Mouse (Mus musculus): ENCODE results near the gene Tab1. TPM values are rescaled to one million over a fixed set of nuclear protein-coding genes. Genes with fewer than 3 reads are reported as not detected.

Tab1 gene
- total and polyA plus RNA-seq, 2 experiments from 2014 or later, result 29.1 to 37.3 TPM

DNA sequence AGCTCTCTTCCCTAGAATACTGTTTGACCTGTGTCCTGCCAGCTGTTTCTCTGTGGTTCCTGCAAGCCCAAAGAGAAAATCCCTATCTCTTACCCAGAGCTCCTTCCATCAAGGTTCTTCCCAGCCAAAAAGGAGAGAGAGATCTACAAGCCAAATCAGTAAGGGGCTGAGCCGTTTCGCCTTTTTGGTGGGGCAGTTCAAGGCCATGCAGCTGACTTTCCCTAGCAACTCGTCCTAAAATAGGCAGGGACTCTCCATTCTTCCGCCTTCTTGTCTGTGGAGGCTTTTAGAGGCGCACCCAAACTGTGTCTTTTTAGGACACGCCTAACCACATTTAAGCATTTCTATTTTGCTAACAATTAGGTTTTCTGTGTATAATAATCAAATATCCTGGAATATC lies 10.8 kb downstream of the Tab1 start:
- no peak for ATAC-seq (ENCODE audit: insufficient read depth, low read depth)
- H3K36me3 ChIP-seq (replicated peaks; ENCODE audit: control insufficient read depth, insufficient read depth, low read length), result peaks cover 39% of the 10 kb centered on the region
- no peak overlapping the region for H3K27ac ChIP-seq (ENCODE audit: low read depth)
- H3K4me1 ChIP-seq (ENCODE audit: control insufficient read depth, insufficient read depth), result peaks cover 26% of the 10 kb centered on the region
- no peaks in the 10 kb centered on the region for H3K9me3 ChIP-seq (replicated peaks; ENCODE audit: control insufficient read depth, low read length)
- 81% methylated on average over 6 of the region's 6 CpGs for WGBS
- H3K9ac ChIP-seq (replicated peaks; ENCODE audit: low read depth, low read length), result no peak overlapping the region
- no peak for TF ChIP-seq EP300 (IDR thresholded peaks at IDR 0.05; ENCODE audit: low read depth)
- TF ChIP-seq CTCF (IDR thresholded peaks at IDR 0.05; ENCODE audit: low read depth), result no peak
- H3K27me3 ChIP-seq (ENCODE audit: control insufficient read depth, insufficient read depth, low read length), result no peaks in the 10 kb centered on the region
- H3K4me3 ChIP-seq (ENCODE audit: low read depth, low read length), result no peak overlapping the region
- H3K4me2 ChIP-seq (ENCODE audit: low read depth, low read length), result no peak overlapping the region
- DNase-seq (ENCODE audit: low spot score), result no peak

DNA sequence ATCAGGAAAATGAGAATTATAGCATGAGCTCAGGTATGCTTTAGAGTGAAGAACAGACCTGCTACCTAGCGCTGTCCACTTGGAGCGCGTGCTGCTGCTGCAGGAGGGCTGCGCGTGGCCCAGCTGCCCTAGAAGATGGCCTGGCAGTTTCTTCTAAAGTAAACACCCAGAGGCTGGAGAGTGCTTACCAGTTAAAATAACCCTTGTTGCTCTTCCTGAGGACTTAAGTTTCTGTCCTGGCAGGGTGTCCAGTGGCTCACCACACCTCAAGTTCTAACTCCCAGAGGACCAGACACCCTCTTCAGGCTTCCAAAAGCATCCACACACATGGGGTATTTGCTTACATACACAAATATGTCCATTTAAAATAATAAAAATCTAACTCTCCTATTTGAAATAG lies 12.5 kb downstream of the Tab1 start:
- Histone ChIP-seq H3K27ac (ENCODE audit: low read depth) (no peak overlapping the region), H3K9me3 (replicated peaks; ENCODE audit: control insufficient read depth, low read length) (no peaks in the 10 kb centered on the region), H3K9ac (replicated peaks; ENCODE audit: low read depth, low read length) (no peak overlapping the region), H3K36me3 (replicated peaks; ENCODE audit: control insufficient read depth, insufficient read depth, low read length) (peaks cover 47% of the 10 kb centered on the region), H3K4me2 (ENCODE audit: low read depth, low read length) (no peak overlapping the region), H3K27me3 (ENCODE audit: control insufficient read depth, insufficient read depth, low read length) (no peaks in the 10 kb centered on the region), H3K4me3 (ENCODE audit: low read depth, low read length) (no peak overlapping the region), H3K4me1 (ENCODE audit: control insufficient read depth, insufficient read depth) (peaks cover 18% of the 10 kb centered on the region)
- ATAC-seq (ENCODE audit: insufficient read depth, low read depth) (no peak), DNase-seq (ENCODE audit: low spot score) (no peak)
- 88% methylated on average over 5 of the region's 5 CpGs for WGBS
- TF ChIP-seq CTCF (IDR thresholded peaks at IDR 0.05; ENCODE audit: low read depth) (no peak), EP300 (IDR thresholded peaks at IDR 0.05; ENCODE audit: low read depth) (no peak)

DNA sequence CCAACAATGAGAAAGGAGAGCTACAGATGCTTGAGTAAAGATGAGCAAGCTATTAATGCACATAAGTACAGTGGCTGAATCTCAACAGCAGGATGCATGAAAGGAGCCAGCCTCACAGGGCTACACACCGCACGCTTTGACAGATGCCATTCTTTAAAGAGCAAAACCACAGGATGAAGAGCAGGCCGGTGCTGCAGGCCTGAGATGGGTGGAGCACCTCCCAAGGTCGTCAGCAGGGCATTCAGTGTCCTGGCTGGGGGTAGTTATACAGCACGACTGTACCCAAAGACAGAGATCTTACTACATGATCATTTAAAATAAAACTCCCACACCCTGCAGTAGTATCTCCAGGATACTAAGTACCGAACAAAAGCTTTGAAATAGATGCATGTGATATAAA lies 13.2 kb downstream of the Tab1 start:
- no peak overlapping the region for H3K9ac ChIP-seq (replicated peaks; ENCODE audit: low read depth, low read length)
- no peak for TF ChIP-seq EP300 (IDR thresholded peaks at IDR 0.05; ENCODE audit: low read depth)
- TF ChIP-seq CTCF (IDR thresholded peaks at IDR 0.05; ENCODE audit: low read depth), result no peak
- DNase-seq (ENCODE audit: low spot score), result no peak
- H3K4me2 ChIP-seq (ENCODE audit: low read depth, low read length), result no peak overlapping the region
- 32% methylated on average over 6 of the region's 6 CpGs for WGBS
- no peak overlapping the region for H3K27ac ChIP-seq (ENCODE audit: low read depth)
- no peaks in the 10 kb centered on the region for H3K9me3 ChIP-seq (replicated peaks; ENCODE audit: control insufficient read depth, low read length)
- H3K4me3 ChIP-seq (ENCODE audit: low read depth, low read length), result no peak overlapping the region
- no peak for ATAC-seq (ENCODE audit: insufficient read depth, low read depth)
- peaks cover 47% of the 10 kb centered on the region for H3K36me3 ChIP-seq (replicated peaks; ENCODE audit: control insufficient read depth, insufficient read depth, low read length)
- H3K4me1 ChIP-seq (ENCODE audit: control insufficient read depth, insufficient read depth), result peaks cover 18% of the 10 kb centered on the region
- H3K27me3 ChIP-seq (ENCODE audit: control insufficient read depth, insufficient read depth, low read length), result no peaks in the 10 kb centered on the region

DNA sequence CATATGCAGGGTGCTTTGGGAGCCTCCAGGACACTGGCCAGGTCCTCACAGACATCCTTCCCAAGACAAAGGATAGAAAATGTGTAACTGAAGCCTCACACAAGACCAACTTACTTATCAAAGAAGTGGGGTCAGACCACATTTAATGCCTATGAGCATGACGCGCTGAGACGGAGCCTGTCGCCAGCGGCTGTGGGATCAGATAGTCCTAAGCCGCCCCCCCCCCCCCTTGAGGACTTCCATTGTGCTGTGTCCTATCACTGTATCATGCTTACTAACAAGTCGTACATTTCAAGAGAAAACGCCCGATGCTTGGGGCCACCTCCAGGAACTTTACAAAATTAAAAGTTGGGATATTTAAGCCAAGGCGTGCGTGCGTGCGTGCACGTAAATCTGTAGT lies 14.2 kb downstream of the Tab1 start:
- 83% methylated on average over 14 of the region's 14 CpGs for WGBS
- no peaks in the 10 kb centered on the region for H3K9me3 ChIP-seq (replicated peaks; ENCODE audit: control insufficient read depth, low read length)
- peaks cover 53% of the 10 kb centered on the region for H3K36me3 ChIP-seq (replicated peaks; ENCODE audit: control insufficient read depth, insufficient read depth, low read length)

DNA sequence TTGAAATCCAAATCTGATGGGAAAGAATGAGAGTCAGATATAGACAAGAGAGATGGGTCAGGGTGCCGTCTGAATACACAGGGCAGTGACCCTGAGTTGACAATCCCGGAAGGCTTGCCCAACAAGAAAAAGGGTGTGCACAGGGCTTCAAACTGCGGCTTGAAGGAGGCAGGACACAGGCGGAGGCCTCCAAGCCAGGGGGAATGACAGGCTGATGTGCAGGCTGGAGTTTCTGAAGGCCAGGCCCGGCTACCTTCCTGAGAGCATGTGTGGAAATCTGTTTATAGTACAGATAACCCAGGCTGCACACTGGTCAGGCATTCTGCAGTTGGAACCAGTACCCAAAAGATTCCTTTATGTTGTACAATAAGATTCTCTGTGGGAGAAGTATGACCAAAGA lies 14.6 kb downstream of the Tab1 start:
- 0 out of 2 replicates have a peak overlapping the region, but pooled peaks have one; percentile 43 for H3K27ac ChIP-seq (ENCODE audit: low read depth)
- H3K9ac ChIP-seq (replicated peaks; ENCODE audit: low read depth, low read length), result peak overlapping the region; percentile 20; the same call in 1 of the 2 replicates
- H3K4me1 ChIP-seq (ENCODE audit: control insufficient read depth, insufficient read depth), result peaks cover 25% of the 10 kb centered on the region
- peaks cover 53% of the 10 kb centered on the region for H3K36me3 ChIP-seq (replicated peaks; ENCODE audit: control insufficient read depth, insufficient read depth, low read length)
- H3K4me3 ChIP-seq (ENCODE audit: low read depth, low read length), result no peak overlapping the region
- no peaks in the 10 kb centered on the region for H3K27me3 ChIP-seq (ENCODE audit: control insufficient read depth, insufficient read depth, low read length)
- no peak overlapping the region for H3K4me2 ChIP-seq (ENCODE audit: low read depth, low read length)
- no peak for ATAC-seq (ENCODE audit: insufficient read depth, low read depth)
- 43% methylated on average over 5 of the region's 5 CpGs for WGBS
- no peaks in the 10 kb centered on the region for H3K9me3 ChIP-seq (replicated peaks; ENCODE audit: control insufficient read depth, low read length)
- DNase-seq (ENCODE audit: low spot score), result no peak
- TF ChIP-seq CTCF (IDR thresholded peaks at IDR 0.05; ENCODE audit: low read depth), result no peak
- TF ChIP-seq EP300 (IDR thresholded peaks at IDR 0.05; ENCODE audit: low read depth), result no peak

More for the DNA sequence above, 14.2 kb downstream of the Tab1 start:
- no peak for ATAC-seq (ENCODE audit: insufficient read depth, low read depth)
- no peak overlapping the region for H3K4me2 ChIP-seq (ENCODE audit: low read depth, low read length)
- H3K27ac ChIP-seq (ENCODE audit: low read depth), result no peak overlapping the region
- H3K4me1 ChIP-seq (ENCODE audit: control insufficient read depth, insufficient read depth), result peaks cover 21% of the 10 kb centered on the region
- 0 out of 2 replicates have a peak overlapping the region, but pooled peaks have one; percentile 20 for H3K9ac ChIP-seq (replicated peaks; ENCODE audit: low read depth, low read length)
- no peak overlapping the region for H3K4me3 ChIP-seq (ENCODE audit: low read depth, low read length)
- no peak for TF ChIP-seq EP300 (IDR thresholded peaks at IDR 0.05; ENCODE audit: low read depth)
- no peak for TF ChIP-seq CTCF (IDR thresholded peaks at IDR 0.05; ENCODE audit: low read depth)
- no peaks in the 10 kb centered on the region for H3K27me3 ChIP-seq (ENCODE audit: control insufficient read depth, insufficient read depth, low read length)
- DNase-seq (ENCODE audit: low spot score), result no peak

DNA sequence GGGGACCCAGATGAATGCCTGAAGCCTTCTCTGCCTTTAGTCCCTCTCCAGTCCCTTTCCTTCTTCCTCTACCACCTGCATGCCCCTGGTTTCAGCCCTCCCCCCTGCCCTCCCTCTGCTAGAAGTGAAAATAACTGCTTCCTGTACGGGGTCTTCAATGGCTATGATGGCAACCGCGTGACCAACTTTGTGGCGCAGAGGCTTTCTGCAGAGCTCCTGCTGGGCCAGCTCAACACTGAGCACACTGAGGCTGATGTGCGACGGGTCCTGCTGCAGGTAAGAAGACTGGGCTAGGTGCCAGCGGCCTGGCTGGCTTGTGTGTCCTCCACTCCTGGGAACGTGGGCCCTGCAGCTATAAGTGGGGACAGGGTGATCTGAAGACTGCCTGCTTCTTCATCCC lies 15.6 kb downstream of the Tab1 start:
- TF ChIP-seq EP300 (IDR thresholded peaks at IDR 0.05; ENCODE audit: low read depth) (no peak), CTCF (IDR thresholded peaks at IDR 0.05; ENCODE audit: low read depth) (no peak)
- DNase-seq (ENCODE audit: low spot score), result no peak
- peaks cover 30% of the 10 kb centered on the region for H3K4me1 ChIP-seq (ENCODE audit: control insufficient read depth, insufficient read depth)
- H3K27ac ChIP-seq (ENCODE audit: low read depth), result no peak overlapping the region
- no peak for ATAC-seq (ENCODE audit: insufficient read depth, low read depth)
- 66% methylated on average over 8 of the region's 8 CpGs for WGBS
- H3K9me3 ChIP-seq (replicated peaks; ENCODE audit: control insufficient read depth, low read length), result no peaks in the 10 kb centered on the region
- H3K4me3 ChIP-seq (ENCODE audit: low read depth, low read length), result no peak overlapping the region
- no peaks in the 10 kb centered on the region for H3K27me3 ChIP-seq (ENCODE audit: control insufficient read depth, insufficient read depth, low read length)
- H3K36me3 ChIP-seq (replicated peaks; ENCODE audit: control insufficient read depth, insufficient read depth, low read length), result peaks cover 52% of the 10 kb centered on the region
- H3K9ac ChIP-seq (replicated peaks; ENCODE audit: low read depth, low read length), result no peak overlapping the region
- no peak overlapping the region for H3K4me2 ChIP-seq (ENCODE audit: low read depth, low read length)
